10 mouse cellular contexts compared by ENCODE assay signal in the genomic region with DNA sequence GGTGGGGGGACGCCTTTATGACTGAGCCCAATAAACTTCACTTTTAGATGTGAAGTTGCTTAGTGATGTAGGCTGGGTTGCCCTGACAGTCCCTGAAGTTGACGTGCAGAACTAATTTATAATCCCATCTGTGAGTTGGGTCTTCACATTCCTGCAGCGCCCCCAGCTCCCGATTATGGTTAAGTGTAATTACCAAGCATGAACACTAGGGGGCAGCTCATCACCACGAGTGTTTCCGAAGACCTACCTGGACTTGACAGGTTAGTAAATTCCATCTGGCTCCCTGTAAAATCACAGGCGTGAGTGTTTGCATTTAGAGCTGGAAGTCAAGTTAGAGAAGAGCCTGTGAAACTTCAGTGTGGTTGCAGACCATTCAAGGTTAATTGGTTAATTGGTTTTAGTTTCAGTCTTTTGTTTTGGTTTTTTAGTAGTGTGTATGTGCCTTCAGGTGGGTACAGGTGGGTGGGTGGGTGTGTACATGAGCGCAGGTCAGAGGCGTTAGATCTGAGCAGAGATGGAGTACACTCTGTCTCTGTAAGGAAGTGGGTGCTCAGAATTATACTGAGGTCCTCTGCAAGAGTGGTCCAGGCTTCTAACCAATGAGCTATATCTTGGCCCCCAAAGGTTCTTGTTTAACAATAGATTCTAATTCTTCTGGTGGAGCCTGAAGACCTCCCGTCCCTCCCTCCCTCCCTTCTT. TPM values are rescaled to one million over a fixed set of nuclear protein-coding genes. Genes with fewer than 3 reads are reported as not detected.
DNase-seq lines count a peak whose midpoint lies in the region; ATAC-seq and TF ChIP-seq lines count a peak whose summit lies in the region.
"Had no signal": no experiment of that assay in that cellular context is flagged by ENCODE, and none has a peak within 500 bp of the region (broad histone marks: within the 10 kb centered on the region; RNA-seq: fewer than 3 reads in every experiment).

No protein-coding gene starts in this region.

- 20% methylated on average over 10 of the region's 10 CpGs for WGBS in intestine, embryonic 14.5 days
- WGBS in intestine, embryonic 16.5 days, result 19% methylated on average over 10 of the region's 10 CpGs
- WGBS in hindbrain, embryonic 14.5 days, result 23% methylated on average over 10 of the region's 10 CpGs
- WGBS in liver, embryonic 14.5 days (ENCODE audit: insufficient replicate concordance), result 8% methylated on average over 10 of the region's 10 CpGs
- WGBS in neural tube, embryonic 11.5 days, result 20% methylated on average over 10 of the region's 10 CpGs

- TF ChIP-seq RAD21 in MEL (IDR thresholded peaks at IDR 0.05; ENCODE audit: low read depth, low read length), result peak; percentile 69

- no peak overlapping the region for H3K4me3 ChIP-seq in intestine, embryonic 14.5 days (ENCODE audit: low read depth, low read length)
- H3K4me3 ChIP-seq in intestine, embryonic 16.5 days (ENCODE audit: low read length), result no peak overlapping the region
- peak overlapping the region; percentile 29 to 33 for H3K4me3 ChIP-seq in MEL (ENCODE audit: control insufficient read depth in 1 of 2, insufficient read depth in 1 of 2, low read depth in 2 of 2, low read length in 2 of 2)
- no peak overlapping the region for H3K4me3 ChIP-seq in hindbrain, embryonic 14.5 days (replicated peaks; ENCODE audit: low read length)
- H3K4me3 ChIP-seq in liver, embryonic 14.5 days (ENCODE audit: insufficient read depth in 1 of 2, low read depth in 2 of 2, low read length in 2 of 2), result no peak overlapping the region
- no peak overlapping the region for H3K4me3 ChIP-seq in neural tube, embryonic 11.5 days (ENCODE audit: low read depth, low read length)
- H3K4me3 ChIP-seq: embryonic facial prominence, embryonic 12.5 days; liver, embryonic 15.5 days had no signal

- no peaks in the 10 kb centered on the region for H3K79me2 ChIP-seq in MEL (ENCODE audit: control insufficient read depth, insufficient read depth, low read length, poor library complexity)

- H3K4me1 ChIP-seq in intestine, embryonic 14.5 days (replicated peaks; ENCODE audit: control insufficient read depth, insufficient read depth, low read length), result no peaks in the 10 kb centered on the region
- H3K4me1 ChIP-seq in intestine, embryonic 16.5 days (ENCODE audit: control insufficient read depth, insufficient read depth, low read length), result peaks cover 2% of the 10 kb centered on the region; the same call in 1 of the 2 replicates
- H3K4me1 ChIP-seq in MEL (ENCODE audit: control insufficient read depth in 1 of 2, insufficient read depth in 2 of 2, low read length in 2 of 2), result peaks cover 0 to 3% of the 10 kb centered on the region in 2 experiments; a peak in 2 of 4 replicates
- H3K4me1 ChIP-seq in hindbrain, embryonic 14.5 days (replicated peaks; ENCODE audit: control insufficient read depth, insufficient read depth, low read length), result no peaks in the 10 kb centered on the region
- H3K4me1 ChIP-seq in liver, embryonic 14.5 days (replicated peaks; ENCODE audit: control insufficient read depth in 2 of 2, insufficient read depth in 2 of 2, low read length in 1 of 2), result peaks cover 0 to 3% of the 10 kb centered on the region in 2 experiments; a peak in 1 of 4 replicates
- no peaks in the 10 kb centered on the region for H3K4me1 ChIP-seq in neural tube, embryonic 11.5 days (ENCODE audit: control insufficient read depth, insufficient read depth, low read length)
- H3K4me1 ChIP-seq: embryonic facial prominence, embryonic 12.5 days; liver, embryonic 15.5 days had no signal

- no peaks in the 10 kb centered on the region for H3K9me3 ChIP-seq in intestine, embryonic 14.5 days (ENCODE audit: control insufficient read depth, low read length)
- no peaks in the 10 kb centered on the region for H3K9me3 ChIP-seq in intestine, embryonic 16.5 days (ENCODE audit: control insufficient read depth, low read length)
- no peaks in the 10 kb centered on the region for H3K9me3 ChIP-seq in MEL (replicated peaks; ENCODE audit: insufficient read depth, low read length)
- no peaks in the 10 kb centered on the region for H3K9me3 ChIP-seq in hindbrain, embryonic 14.5 days (ENCODE audit: control insufficient read depth, low read length)
- no peaks in the 10 kb centered on the region for H3K9me3 ChIP-seq in liver, embryonic 14.5 days (ENCODE audit: control insufficient read depth, low read length)
- H3K9me3 ChIP-seq in neural tube, embryonic 11.5 days (ENCODE audit: control insufficient read depth, low read length), result no peaks in the 10 kb centered on the region
- H3K9me3 ChIP-seq: embryonic facial prominence, embryonic 12.5 days had no signal

- no peaks in the 10 kb centered on the region for H3K36me3 ChIP-seq in intestine, embryonic 14.5 days (ENCODE audit: control insufficient read depth, insufficient read depth, low read length)
- no peaks in the 10 kb centered on the region for H3K36me3 ChIP-seq in intestine, embryonic 16.5 days (ENCODE audit: control insufficient read depth, insufficient read depth, low read length)
- H3K36me3 ChIP-seq in MEL (ENCODE audit: control insufficient read depth in 1 of 2, insufficient read depth in 2 of 2, low read length in 2 of 2), result peaks cover 0 to 3% of the 10 kb centered on the region in 2 experiments; a peak in 1 of 4 replicates
- H3K36me3 ChIP-seq in hindbrain, embryonic 14.5 days (replicated peaks; ENCODE audit: control insufficient read depth, insufficient read depth), result no peaks in the 10 kb centered on the region
- H3K36me3 ChIP-seq in liver, embryonic 14.5 days (replicated peaks; ENCODE audit: control insufficient read depth, insufficient read depth, low read depth), result no peaks in the 10 kb centered on the region
- no peaks in the 10 kb centered on the region for H3K36me3 ChIP-seq in neural tube, embryonic 11.5 days (ENCODE audit: control insufficient read depth, insufficient read depth, low read length)
- H3K36me3 ChIP-seq: embryonic facial prominence, embryonic 12.5 days; liver, embryonic 15.5 days had no signal

- no peak overlapping the region for H3K27ac ChIP-seq in intestine, embryonic 14.5 days (ENCODE audit: low read depth)
- no peak overlapping the region for H3K27ac ChIP-seq in intestine, embryonic 16.5 days (ENCODE audit: low read length)
- H3K27ac ChIP-seq in MEL (ENCODE audit: control insufficient read depth, low read depth, low read length), result no peak overlapping the region
- H3K27ac ChIP-seq in hindbrain, embryonic 14.5 days, result no peak overlapping the region
- no peak overlapping the region for H3K27ac ChIP-seq in liver, embryonic 14.5 days
- H3K27ac ChIP-seq in neural tube, embryonic 11.5 days (ENCODE audit: low read depth, low read length), result no peak overlapping the region
- H3K27ac ChIP-seq: embryonic facial prominence, embryonic 12.5 days; liver, embryonic 15.5 days had no signal

- no peak for TF ChIP-seq EP300 in MEL (IDR thresholded peaks at IDR 0.05; ENCODE audit: low read depth in 1 of 2, low read length in 2 of 2)
- no peak for TF ChIP-seq EP300 in liver, embryonic 14.5 days (IDR thresholded peaks at IDR 0.05; ENCODE audit: low read depth)

- no peak for TF ChIP-seq POLR2A in MEL (IDR thresholded peaks at IDR 0.05; ENCODE audit: control insufficient read depth in 1 of 2, insufficient read depth in 1 of 2, low read depth in 1 of 2, low read length in 2 of 2, poor library complexity in 1 of 2)

- 0 out of 2 replicates have a peak, but pooled peaks have one; percentile 4 for ATAC-seq in intestine, embryonic 14.5 days (replicated peaks; ENCODE audit: low FRiP score, low TSS enrichment, low read depth)
- no peak for ATAC-seq in intestine, embryonic 16.5 days
- peak; percentile 48; the same call in 1 of the 2 replicates for ATAC-seq in hindbrain, embryonic 14.5 days (ENCODE audit: low FRiP score)
- no peak for ATAC-seq in liver, embryonic 14.5 days (ENCODE audit: insufficient read depth)
- ATAC-seq in neural tube, embryonic 11.5 days (ENCODE audit: insufficient read depth, low FRiP score, low TSS enrichment), result no peak

- DNase-seq in intestine, embryonic 14.5 days (ENCODE audit: low spot score), result peak; percentile 83
- DNase-seq in MEL (ENCODE audit: low read depth, low spot score), result peak; percentile 79
- DNase-seq in cerebellum, postnatal 25 days, result peak; percentile 58 to 70
- DNase-seq in hindbrain, embryonic 14.5 days (ENCODE audit: low spot score), result peak; percentile 87
- peak in 1 of 3 experiments; percentile 22 for DNase-seq in liver, embryonic 14.5 days (ENCODE audit: low read depth in 3 of 3, low spot score in 3 of 3)
- peak; percentile 52 for DNase-seq in neural tube, embryonic 11.5 days (ENCODE audit: low spot score)
- no peak for DNase-seq in gastrocnemius, postnatal 10 days

- TF ChIP-seq CTCF in MEL (IDR thresholded peaks at IDR 0.05 in 2 of 3, conservative IDR thresholded peaks at IDR 0.05 in 1 of 3; ENCODE audit: control insufficient read depth in 1 of 3, insufficient read depth in 1 of 3, low read depth in 2 of 3, low read length in 3 of 3, poor library complexity in 1 of 3, severe bottlenecking in 1 of 3), result peak; percentile 68 to 82 (median 74)
- TF ChIP-seq CTCF in liver, embryonic 14.5 days (IDR thresholded peaks at IDR 0.05; ENCODE audit: low read depth), result peak; percentile 88

- no peak overlapping the region for H3K4me2 ChIP-seq in intestine, embryonic 14.5 days (ENCODE audit: low read length)
- no peak overlapping the region for H3K4me2 ChIP-seq in intestine, embryonic 16.5 days (ENCODE audit: low read depth, low read length)
- H3K4me2 ChIP-seq in hindbrain, embryonic 14.5 days (replicated peaks), result no peak overlapping the region
- no peak overlapping the region for H3K4me2 ChIP-seq in liver, embryonic 14.5 days (ENCODE audit: low read depth)
- H3K4me2 ChIP-seq in neural tube, embryonic 11.5 days (ENCODE audit: low read depth), result no peak overlapping the region
- H3K4me2 ChIP-seq: embryonic facial prominence, embryonic 12.5 days; liver, embryonic 15.5 days had no signal

- H3K9ac ChIP-seq in intestine, embryonic 14.5 days (ENCODE audit: low read length), result no peak overlapping the region
- no peak overlapping the region for H3K9ac ChIP-seq in intestine, embryonic 16.5 days (ENCODE audit: low read depth, low read length)
- H3K9ac ChIP-seq in MEL (ENCODE audit: control insufficient read depth, low read depth, low read length, poor library complexity, severe bottlenecking), result no peak overlapping the region
- H3K9ac ChIP-seq in hindbrain, embryonic 14.5 days, result no peak overlapping the region
- H3K9ac ChIP-seq in liver, embryonic 14.5 days (replicated peaks), result no peak overlapping the region
- H3K9ac ChIP-seq in neural tube, embryonic 11.5 days (ENCODE audit: low read length), result no peak overlapping the region
- H3K9ac ChIP-seq: embryonic facial prominence, embryonic 12.5 days; liver, embryonic 15.5 days had no signal

- no peaks in the 10 kb centered on the region for H3K27me3 ChIP-seq in intestine, embryonic 14.5 days (replicated peaks; ENCODE audit: control insufficient read depth, insufficient read depth, low read length)
- no peaks in the 10 kb centered on the region for H3K27me3 ChIP-seq in intestine, embryonic 16.5 days (replicated peaks; ENCODE audit: control insufficient read depth, insufficient read depth, low read length)
- no peaks in the 10 kb centered on the region; a peak in 1 of 4 replicates for H3K27me3 ChIP-seq in MEL (ENCODE audit: control insufficient read depth in 1 of 2, insufficient read depth in 2 of 2, low read length in 2 of 2)
- no peaks in the 10 kb centered on the region for H3K27me3 ChIP-seq in hindbrain, embryonic 14.5 days (ENCODE audit: control insufficient read depth, insufficient read depth, low read length)
- H3K27me3 ChIP-seq in liver, embryonic 14.5 days (ENCODE audit: control insufficient read depth, insufficient read depth, low read length), result no peaks in the 10 kb centered on the region
- H3K27me3 ChIP-seq in neural tube, embryonic 11.5 days (ENCODE audit: control insufficient read depth, insufficient read depth, low read length), result no peaks in the 10 kb centered on the region
- H3K27me3 ChIP-seq: embryonic facial prominence, embryonic 12.5 days; liver, embryonic 15.5 days had no signal

RNA-seq across cellular contexts. Expression of a gene that starts 15.0 kb away (rescaled TPM):
- polyA plus RNA-seq in intestine, embryonic 14.5 days (2014; fragmentation: Nextera tagmentation; extraction: Ambion mirVana), result 18.5 and 19.0 TPM in 2 replicates
- polyA plus RNA-seq in intestine, embryonic 16.5 days (2015; fragmentation: Nextera tagmentation; extraction: Ambion mirVana), result 7.3 and 7.8 TPM in 2 replicates
- total RNA-seq in MEL (2012; rRNA removed), result 6.7 and 7.4 TPM in 2 replicates
- 10 to 100 TPM in 1 of 2 experiments, not detected in 1; 13.4 TPM for polyA plus RNA-seq in MEL (2012; ENCODE audit: insufficient read depth in 1 of 2, insufficient read length in 2 of 2, low read depth in 1 of 2, low replicate concordance in 2 of 2, missing spikeins in 1 of 2)
- 39.7 and 41.6 TPM in 2 replicates for polyA plus RNA-seq in hindbrain, embryonic 14.5 days (2014; fragmentation: Nextera tagmentation; extraction: Ambion mirVana)
- 2.1 and 2.3 TPM in 2 replicates for polyA plus RNA-seq in liver, embryonic 14.5 days (2012; rRNA removed)
- polyA plus RNA-seq in liver, embryonic 14.5 days (2014; fragmentation: Nextera tagmentation; extraction: Ambion mirVana), result 2.0 and 2.2 TPM in 2 replicates
- polyA plus RNA-seq in neural tube, embryonic 11.5 days (2014; fragmentation: Nextera tagmentation; extraction: Ambion mirVana), result 40.8 and 41.7 TPM in 2 replicates
- 10 to 100 TPM; 30.5 to 36.6 TPM for total RNA-seq in gastrocnemius, postnatal 10 days (2021)

RNA-seq across cellular contexts. Expression of a gene that starts 45.8 kb away (rescaled TPM):
- polyA plus RNA-seq in intestine, embryonic 14.5 days (2014; fragmentation: Nextera tagmentation; extraction: Ambion mirVana), result not detected in 2 replicates
- not detected in 2 replicates for polyA plus RNA-seq in intestine, embryonic 16.5 days (2015; fragmentation: Nextera tagmentation; extraction: Ambion mirVana)
- total RNA-seq in MEL (2012; rRNA removed), result not detected in 2 replicates
- not detected for polyA plus RNA-seq in MEL (2012; ENCODE audit: insufficient read depth in 1 of 2, insufficient read length in 2 of 2, low read depth in 1 of 2, low replicate concordance in 2 of 2, missing spikeins in 1 of 2)
- not detected in 2 replicates for polyA plus RNA-seq in hindbrain, embryonic 14.5 days (2014; fragmentation: Nextera tagmentation; extraction: Ambion mirVana)
- polyA plus RNA-seq in liver, embryonic 14.5 days (2012; rRNA removed), result not detected in 2 replicates
- polyA plus RNA-seq in liver, embryonic 14.5 days (2014; fragmentation: Nextera tagmentation; extraction: Ambion mirVana), result not detected in 2 replicates
- polyA plus RNA-seq in neural tube, embryonic 11.5 days (2014; fragmentation: Nextera tagmentation; extraction: Ambion mirVana), result not detected in 2 replicates
- total RNA-seq in gastrocnemius, postnatal 10 days (2021), result not detected
- polyA plus RNA-seq: embryonic facial prominence, embryonic 12.5 days; liver, embryonic 15.5 days had no signal

Comparison
In these comparisons a context has a peak if more than half of its experiments do, and no peak if none do; other contexts are left out.
1. ATAC-seq: peak in intestine, embryonic 14.5 days (single experiment) and hindbrain, embryonic 14.5 days (single experiment); none in intestine, embryonic 16.5 days (single experiment), liver, embryonic 14.5 days (single experiment) and neural tube, embryonic 11.5 days (single experiment).
2. H3K4me3 ChIP-seq: peak in MEL (2 of 2); none in intestine, embryonic 14.5 days (single experiment), intestine, embryonic 16.5 days (single experiment), hindbrain, embryonic 14.5 days (single experiment), liver, embryonic 14.5 days (0 of 2) and neural tube, embryonic 11.5 days (single experiment).